Mouse (Mus musculus) lung, adult 2 months (tissue): ENCODE measurements at regions not wholly inside any gene's neighbourhood (a gene's known extent, or its start where the extent isn't known, plus 50 kb on each side); places are given as distances from the start of the nearest gene placed in this dataset.

Experiments
- CTCF ChIP-seq: fragments of 200-500 bp; IDR thresholded peaks from 2 replicates; pipeline ENCODE4 v1.5.1; 2011; ENCODE audit warnings: mild to moderate bottlenecking, low read length, control low read depth; ENCODE audit not compliant: insufficient read depth
- POLR2A ChIP-seq: fragments of 200-500 bp; IDR thresholded peaks from 2 replicates; pipeline ENCODE4 v1.6.1; 2011; ENCODE audit warnings: low read depth, mild to moderate bottlenecking, control low read depth, low read length, borderline replicate concordance; ENCODE audit errors: extremely low read depth

- TF ChIP-seq CTCF, result no peak
- no peak for TF ChIP-seq POLR2A
Measured at GRCm38 (mm10) chr11:63345653-63346052, 216.9 kb downstream of the Pmp22 start.
